ENCODE assay signal across 10 mouse cellular contexts in genomic region chr1:144775331-144775730, GRCm38 (mm10). TPM values are rescaled to one million over a fixed set of nuclear protein-coding genes. Genes with fewer than 3 reads are reported as not detected.
A peak's percentile ranks its signal among the peaks of the same experiment; 100 is the strongest.
DNase-seq lines count a peak whose midpoint lies in the region; ATAC-seq and TF ChIP-seq lines count a peak whose summit lies in the region.
"Had no signal": no experiment of that assay in that cellular context is flagged by ENCODE, and none has a peak within 500 bp of the region (broad histone marks: within the 10 kb centered on the region; RNA-seq: fewer than 3 reads in every experiment).

Rgs18 (minus strand) TSS chr1:144775435.

- no peaks in the 10 kb centered on the region for H3K27me3 ChIP-seq in lung, postnatal 0 days (replicated peaks; ENCODE audit: insufficient read depth, low read length)
- H3K27me3 ChIP-seq in hindbrain, embryonic 13.5 days = no peaks in the 10 kb centered on the region

- no peaks in the 10 kb centered on the region for H3K4me1 ChIP-seq in lung, postnatal 0 days (ENCODE audit: insufficient read depth, low read depth, low read length)
- no peaks in the 10 kb centered on the region for H3K4me1 ChIP-seq in hindbrain, embryonic 13.5 days (replicated peaks)

- no peak for TF ChIP-seq EP300 in lung, postnatal 0 days (IDR thresholded peaks at IDR 0.05)

- H3K9ac ChIP-seq in lung, postnatal 0 days (replicated peaks; ENCODE audit: low read depth) = no peak within 1 kb of the TSS
- no peak within 1 kb of the TSS for H3K9ac ChIP-seq in hindbrain, embryonic 13.5 days

- TF ChIP-seq CTCF in lung, postnatal 0 days (IDR thresholded peaks at IDR 0.05) = no peak

- WGBS in lung, postnatal 0 days = 75% methylated on average over 5 of the region's 5 CpGs
- WGBS in hindbrain, embryonic 13.5 days = 86% methylated on average over 5 of the region's 5 CpGs

- no peaks in the 10 kb centered on the region for H3K9me3 ChIP-seq in lung, postnatal 0 days (ENCODE audit: low read length)
- H3K9me3 ChIP-seq in hindbrain, embryonic 13.5 days = no peaks in the 10 kb centered on the region

- no peak for ATAC-seq in lung, postnatal 0 days
- ATAC-seq in hindbrain, embryonic 13.5 days (ENCODE audit: low FRiP score) = no peak

- H3K4me3 ChIP-seq in lung, postnatal 0 days (ENCODE audit: low read depth, low read length) = no peak within 1 kb of the TSS
- H3K4me3 ChIP-seq in hindbrain, embryonic 13.5 days = no peak within 1 kb of the TSS

- no peaks in the 10 kb centered on the region for H3K36me3 ChIP-seq in lung, postnatal 0 days (ENCODE audit: insufficient read depth, low read length)
- no peaks in the 10 kb centered on the region for H3K36me3 ChIP-seq in hindbrain, embryonic 13.5 days

- no peak within 1 kb of the TSS for H3K27ac ChIP-seq in lung, postnatal 0 days (ENCODE audit: low read length)
- H3K27ac ChIP-seq in hindbrain, embryonic 13.5 days = no peak within 1 kb of the TSS

- H3K4me2 ChIP-seq in lung, postnatal 0 days (replicated peaks; ENCODE audit: low read depth, low read length) = no peak within 1 kb of the TSS
- H3K4me2 ChIP-seq in hindbrain, embryonic 13.5 days = no peak within 1 kb of the TSS

- peak; percentile 25 for DNase-seq in lung, postnatal 0 days (ENCODE audit: low spot score)
- no peak for DNase-seq in lung, postnatal 14 days
- DNase-seq in MEL-GATA-1-ER (ENCODE audit: extremely low read depth, low read depth) (peak; percentile 99), liver (peak; percentile 9)
- DNase-seq in monocyte, adult 2 months (ENCODE audit: low read depth in 1 of 2, low spot score in 2 of 2) = peak; percentile 21 to 39
- DNase-seq in kidney, adult 8-10 months = no peak
- DNase-seq in frontal cortex, postnatal 10 days (ENCODE audit: low spot score in 2 of 2) = no peak
- DNase-seq: adrenal gland, postnatal 10 days; cerebellum, postnatal 14 days had no signal

RNA-seq across cellular contexts. Expression of gene Rgs18, which starts in this region (rescaled TPM):
- 4.0 and 4.5 TPM in 2 replicates for polyA plus RNA-seq in lung, postnatal 0 days (2015; fragmentation: Nextera tagmentation; extraction: Ambion mirVana)
- polyA plus RNA-seq in hindbrain, embryonic 13.5 days (2015; fragmentation: Nextera tagmentation; extraction: Ambion mirVana) = 0.22 and 0.52 TPM in 2 replicates

Comparison
In these comparisons a context has a peak if more than half of its experiments do, and no peak if none do; other contexts are left out.
1. DNase-seq: peak in lung, postnatal 0 days (single experiment), MEL-GATA-1-ER (single experiment), liver (single experiment) and monocyte, adult 2 months (2 of 2); none in lung, postnatal 14 days (single experiment), kidney, adult 8-10 months (0 of 2) and frontal cortex, postnatal 10 days (0 of 2).